Mouse (Mus musculus): Measurements from ENCODE around the gene Macrod2. TPM values are rescaled to one million over a fixed set of nuclear protein-coding genes. Genes with fewer than 3 reads are reported as not detected.

Macrod2 gene
- polyA plus RNA-seq, 1 experiment from 2014 or later: 23.7 TPM

GRCm38 (mm10) chr2:140913679-140914412, 518.7 kb downstream of the Macrod2 start:
- Histone ChIP-seq H3K27me3 (replicated peaks) (no peaks in the 10 kb centered on the region), H3K9me3 (no peaks in the 10 kb centered on the region), H3K4me3 (no peak overlapping the region), H3K4me1 (no peaks in the 10 kb centered on the region), H3K27ac (replicated peaks) (no peak overlapping the region), H3K36me3 (no peaks in the 10 kb centered on the region), H3K4me2 (no peak overlapping the region), H3K9ac (no peak overlapping the region)
- 65% methylated on average over 7 of the region's 7 CpGs for WGBS
- no peak for ATAC-seq (ENCODE audit: extremely low read depth, insufficient number of reproducible peaks, low FRiP score, low TSS enrichment)

GRCm38 (mm10) chr2:140926922-140927321, 531.8 kb downstream of the Macrod2 start:
- H3K4me3 ChIP-seq: no peak overlapping the region
- H3K27me3 ChIP-seq (replicated peaks): no peaks in the 10 kb centered on the region
- H3K9ac ChIP-seq: no peak overlapping the region
- ATAC-seq (ENCODE audit: extremely low read depth, insufficient number of reproducible peaks, low FRiP score, low TSS enrichment): no peak
- no peaks in the 10 kb centered on the region for H3K9me3 ChIP-seq
- H3K36me3 ChIP-seq: no peaks in the 10 kb centered on the region
- no peak overlapping the region for H3K27ac ChIP-seq (replicated peaks)
- H3K4me2 ChIP-seq: no peak overlapping the region
- H3K4me1 ChIP-seq: peaks cover 4% of the 10 kb centered on the region; the same call in 1 of the 2 replicates

DNA sequence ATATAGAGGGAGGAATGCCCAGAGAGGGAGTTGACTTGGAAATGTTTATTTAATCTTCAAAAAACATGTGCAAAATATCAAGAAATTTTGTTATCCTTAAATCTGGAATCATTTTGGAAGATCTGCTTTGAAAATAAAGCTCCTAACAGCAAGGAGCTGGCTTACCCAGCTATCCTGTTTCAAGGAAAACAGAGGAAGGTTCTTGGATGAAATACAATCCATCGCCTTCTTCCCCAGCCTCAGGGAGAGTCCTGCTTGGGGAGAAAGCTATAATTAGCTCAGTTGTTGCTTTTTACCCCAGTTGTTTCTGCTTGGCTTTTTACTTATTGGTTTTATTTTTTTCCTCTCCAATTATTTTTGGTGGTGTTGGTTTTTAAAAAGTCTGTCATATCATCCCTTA, 539.4 kb downstream of the Macrod2 start:
- Histone ChIP-seq H3K9ac (no peak overlapping the region), H3K36me3 (no peaks in the 10 kb centered on the region), H3K4me3 (no peak overlapping the region), H3K4me2 (no peak overlapping the region), H3K27me3 (replicated peaks) (no peaks in the 10 kb centered on the region), H3K27ac (replicated peaks) (no peak overlapping the region), H3K9me3 (no peaks in the 10 kb centered on the region), H3K4me1 (peaks cover 7% of the 10 kb centered on the region; the same call in 1 of the 2 replicates)
- WGBS: 60% methylated on average over 1 of the region's 1 CpGs
- no peak for ATAC-seq (ENCODE audit: extremely low read depth, insufficient number of reproducible peaks, low FRiP score, low TSS enrichment)

DNA sequence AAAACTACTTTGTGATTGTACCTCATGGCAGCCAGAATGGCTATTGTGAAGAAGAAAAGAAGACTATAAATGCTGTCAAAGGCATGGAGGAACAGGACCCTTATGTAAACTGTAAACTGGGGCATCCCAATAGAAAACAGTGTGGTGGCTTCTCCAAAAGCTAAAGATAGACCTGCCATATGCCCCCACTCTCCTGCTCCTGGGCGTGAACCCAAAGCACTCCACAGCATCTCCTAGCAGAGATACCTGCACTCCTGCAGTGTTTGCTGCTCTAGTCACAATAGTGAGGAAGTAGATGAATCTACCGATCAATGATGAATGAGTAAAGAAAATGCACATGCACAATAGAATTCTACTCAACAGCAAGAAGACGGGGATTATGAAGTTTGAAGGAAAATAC, 554.4 kb downstream of the Macrod2 start:
- Histone ChIP-seq H3K4me2 (no peak overlapping the region), H3K4me3 (no peak overlapping the region), H3K27ac (replicated peaks) (no peak overlapping the region), H3K36me3 (no peaks in the 10 kb centered on the region), H3K27me3 (replicated peaks) (no peaks in the 10 kb centered on the region), H3K9ac (no peak overlapping the region), H3K4me1 (no peaks in the 10 kb centered on the region), H3K9me3 (no peaks in the 10 kb centered on the region)
- WGBS: 82% methylated on average over 3 of the region's 3 CpGs
- no peak for ATAC-seq (ENCODE audit: extremely low read depth, insufficient number of reproducible peaks, low FRiP score, low TSS enrichment)

- ATAC-seq (ENCODE audit: extremely low read depth, insufficient number of reproducible peaks, low FRiP score, low TSS enrichment): no peak
- H3K4me1 ChIP-seq: no peaks in the 10 kb centered on the region
- no peaks in the 10 kb centered on the region for H3K9me3 ChIP-seq
- H3K27me3 ChIP-seq (replicated peaks): no peaks in the 10 kb centered on the region
- WGBS: 70% methylated on average over 2 of the region's 2 CpGs
- no peak overlapping the region for H3K4me3 ChIP-seq
- no peak overlapping the region for H3K9ac ChIP-seq
- no peak overlapping the region for H3K4me2 ChIP-seq
- no peaks in the 10 kb centered on the region for H3K36me3 ChIP-seq
- H3K27ac ChIP-seq (replicated peaks): no peak overlapping the region
Measured at GRCm38 (mm10) chr2:140959246-140959645, 564.1 kb downstream of the Macrod2 start.

DNA sequence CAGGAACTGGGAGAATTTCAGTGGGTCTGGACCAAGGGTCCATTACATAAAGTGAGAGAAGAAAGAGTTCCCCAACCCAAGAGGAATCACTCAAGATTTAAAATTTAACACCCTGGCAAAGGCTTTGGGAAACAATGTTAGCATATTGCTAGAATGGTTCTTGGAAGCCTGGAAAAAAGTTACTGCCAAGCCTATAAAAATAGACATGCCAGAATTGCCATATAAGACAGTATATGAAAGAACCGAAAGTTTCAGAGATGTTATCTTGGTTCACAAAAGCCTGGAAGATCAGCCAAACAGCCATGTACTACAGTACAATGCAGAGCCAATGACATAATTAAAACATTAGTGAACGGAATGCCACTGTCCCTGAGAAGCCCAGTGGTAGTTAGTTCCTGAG, 575.1 kb downstream of the Macrod2 start:
- no peak overlapping the region for H3K4me2 ChIP-seq
- no peaks in the 10 kb centered on the region for H3K9me3 ChIP-seq
- peaks cover 4% of the 10 kb centered on the region; the same call in 1 of the 2 replicates for H3K4me1 ChIP-seq
- no peaks in the 10 kb centered on the region for H3K36me3 ChIP-seq
- no peak overlapping the region for H3K4me3 ChIP-seq
- no peaks in the 10 kb centered on the region for H3K27me3 ChIP-seq (replicated peaks)
- ATAC-seq (ENCODE audit: extremely low read depth, insufficient number of reproducible peaks, low FRiP score, low TSS enrichment): no peak
- no peak overlapping the region for H3K9ac ChIP-seq
- H3K27ac ChIP-seq (replicated peaks): no peak overlapping the region
- WGBS: 68% methylated on average over 2 of the region's 2 CpGs

DNA sequence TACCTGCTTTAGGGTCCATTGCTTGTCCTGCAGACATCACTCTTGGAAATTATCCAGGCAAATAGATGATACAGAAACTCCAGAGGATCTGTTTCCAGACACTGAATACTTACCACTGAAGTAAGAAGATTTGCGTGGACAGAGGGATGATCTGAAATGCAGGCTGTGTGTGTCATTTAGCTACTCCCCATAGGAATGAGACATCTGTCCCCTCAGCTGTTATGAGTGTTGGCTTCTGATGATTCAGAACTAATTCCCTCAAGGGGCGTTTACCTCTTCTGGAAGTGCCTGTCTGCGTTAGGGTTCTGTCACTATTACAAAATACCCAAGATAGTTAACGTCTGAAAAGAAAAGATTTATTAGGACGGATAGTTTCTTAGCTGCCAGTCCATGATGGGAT, 576.7 kb downstream of the Macrod2 start:
- Histone ChIP-seq H3K9me3 (no peaks in the 10 kb centered on the region), H3K27me3 (replicated peaks) (no peaks in the 10 kb centered on the region), H3K9ac (no peak overlapping the region), H3K27ac (replicated peaks) (no peak overlapping the region), H3K36me3 (no peaks in the 10 kb centered on the region), H3K4me3 (no peak overlapping the region), H3K4me2 (no peak overlapping the region), H3K4me1 (peaks cover 4% of the 10 kb centered on the region; the same call in 1 of the 2 replicates)
- 70% methylated on average over 5 of the region's 5 CpGs for WGBS
- no peak for ATAC-seq (ENCODE audit: extremely low read depth, insufficient number of reproducible peaks, low FRiP score, low TSS enrichment)

GRCm38 (mm10) chr2:140985670-140986372, 590.7 kb downstream of the Macrod2 start:
- 88% methylated on average over 3 of the region's 3 CpGs for WGBS
- H3K27me3 ChIP-seq (replicated peaks): no peaks in the 10 kb centered on the region
- no peak overlapping the region for H3K4me3 ChIP-seq
- no peak overlapping the region for H3K4me2 ChIP-seq
- H3K4me1 ChIP-seq: peaks cover 4% of the 10 kb centered on the region; the same call in 1 of the 2 replicates
- no peak overlapping the region for H3K9ac ChIP-seq
- H3K27ac ChIP-seq (replicated peaks): no peak overlapping the region
- no peaks in the 10 kb centered on the region for H3K9me3 ChIP-seq
- no peaks in the 10 kb centered on the region for H3K36me3 ChIP-seq
- no peak for ATAC-seq (ENCODE audit: extremely low read depth, insufficient number of reproducible peaks, low FRiP score, low TSS enrichment)

DNA sequence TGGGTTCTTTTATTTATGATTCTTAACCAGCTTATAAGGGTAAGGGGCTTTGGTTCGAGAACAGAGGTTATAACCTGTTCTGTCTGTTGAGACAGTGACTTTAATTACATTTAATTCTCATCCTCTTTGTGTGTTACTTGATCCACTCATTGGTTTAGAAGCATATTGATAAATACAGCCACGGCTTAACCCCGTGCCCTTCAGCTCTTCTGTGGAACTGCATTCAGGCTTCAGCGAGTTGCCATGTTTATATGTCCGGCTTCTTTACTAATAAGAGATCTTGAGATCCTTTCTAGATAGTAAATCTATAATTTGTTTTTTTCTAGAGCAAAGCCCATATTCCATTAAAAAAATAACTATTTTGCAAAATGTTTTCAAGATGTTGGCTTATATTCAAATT, 608.7 kb downstream of the Macrod2 start:
- Histone ChIP-seq H3K4me1 (no peaks in the 10 kb centered on the region), H3K9me3 (no peaks in the 10 kb centered on the region), H3K4me2 (no peak overlapping the region), H3K9ac (no peak overlapping the region), H3K27ac (replicated peaks) (no peak overlapping the region), H3K36me3 (no peaks in the 10 kb centered on the region), H3K27me3 (replicated peaks) (no peaks in the 10 kb centered on the region), H3K4me3 (no peak overlapping the region)
- no peak for ATAC-seq (ENCODE audit: extremely low read depth, insufficient number of reproducible peaks, low FRiP score, low TSS enrichment)
- WGBS: 86% methylated on average over 5 of the region's 5 CpGs

GRCm38 (mm10) chr2:141004326-141004725, 609.2 kb downstream of the Macrod2 start:
- H3K36me3 ChIP-seq: no peaks in the 10 kb centered on the region
- WGBS: 76% methylated on average over 3 of the region's 3 CpGs
- no peaks in the 10 kb centered on the region for H3K27me3 ChIP-seq (replicated peaks)
- no peaks in the 10 kb centered on the region for H3K4me1 ChIP-seq
- H3K4me2 ChIP-seq: no peak overlapping the region
- H3K27ac ChIP-seq (replicated peaks): no peak overlapping the region
- no peaks in the 10 kb centered on the region for H3K9me3 ChIP-seq
- no peak overlapping the region for H3K4me3 ChIP-seq
- H3K9ac ChIP-seq: no peak overlapping the region
- no peak for ATAC-seq (ENCODE audit: extremely low read depth, insufficient number of reproducible peaks, low FRiP score, low TSS enrichment)

- Histone ChIP-seq H3K9ac (no peak overlapping the region), H3K9me3 (no peaks in the 10 kb centered on the region), H3K4me1 (no peaks in the 10 kb centered on the region), H3K4me2 (no peak overlapping the region), H3K27me3 (replicated peaks) (no peaks in the 10 kb centered on the region), H3K27ac (replicated peaks) (no peak overlapping the region), H3K36me3 (no peaks in the 10 kb centered on the region), H3K4me3 (no peak overlapping the region)
- ATAC-seq (ENCODE audit: extremely low read depth, insufficient number of reproducible peaks, low FRiP score, low TSS enrichment): no peak
- 76% methylated on average over 6 of the region's 6 CpGs for WGBS
Measured at GRCm38 (mm10) chr2:141005616-141006015, 610.5 kb downstream of the Macrod2 start.

GRCm38 (mm10) chr2:141007725-141008124, 612.6 kb downstream of the Macrod2 start:
- H3K9ac ChIP-seq: no peak overlapping the region
- peaks cover 4% of the 10 kb centered on the region for H3K4me1 ChIP-seq
- H3K27me3 ChIP-seq (replicated peaks): no peaks in the 10 kb centered on the region
- no peak overlapping the region for H3K4me2 ChIP-seq
- no peak overlapping the region for H3K27ac ChIP-seq (replicated peaks)
- no peak for ATAC-seq (ENCODE audit: extremely low read depth, insufficient number of reproducible peaks, low FRiP score, low TSS enrichment)
- H3K9me3 ChIP-seq: no peaks in the 10 kb centered on the region
- 72% methylated on average over 7 of the region's 7 CpGs for WGBS
- no peak overlapping the region for H3K4me3 ChIP-seq
- H3K36me3 ChIP-seq: no peaks in the 10 kb centered on the region
